Mouse (Mus musculus): ENCODE data around the gene Scly. TPM values are rescaled to one million over a fixed set of nuclear protein-coding genes. Genes with fewer than 3 reads are reported as not detected.
A peak's percentile ranks its signal among the peaks of the same experiment; 100 is the strongest.

Gene Scly
- total RNA-seq, 1 experiment from 2014 or later = 22.1 TPM

DNA sequence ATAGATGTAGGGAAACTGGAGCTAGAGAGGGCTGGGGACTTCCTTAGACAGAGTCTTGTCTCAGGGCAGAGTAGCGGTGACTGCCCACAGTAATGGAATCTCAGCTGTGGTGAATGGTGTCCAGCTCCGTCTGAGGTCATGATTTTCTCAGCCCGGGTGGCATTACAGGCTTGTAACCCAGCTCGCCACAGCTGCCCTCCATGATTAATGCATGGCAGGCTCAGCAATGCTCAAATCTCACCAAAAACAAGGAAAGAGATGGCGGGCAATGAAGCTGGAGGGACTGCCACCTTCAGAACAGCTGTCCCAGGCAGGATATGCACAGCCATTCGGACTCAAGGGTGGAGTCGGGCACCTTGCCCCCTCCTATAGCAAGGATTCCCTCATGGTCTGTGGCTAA is 39.2 kb downstream of the Scly start:
- ATAC-seq (replicated peaks in 1 of 2; ENCODE audit: insufficient read depth in 1 of 2, low FRiP score in 2 of 2, low TSS enrichment in 1 of 2, low read depth in 1 of 2, poor library complexity in 2 of 2, severe bottlenecking in 2 of 2) = no peak

DNA sequence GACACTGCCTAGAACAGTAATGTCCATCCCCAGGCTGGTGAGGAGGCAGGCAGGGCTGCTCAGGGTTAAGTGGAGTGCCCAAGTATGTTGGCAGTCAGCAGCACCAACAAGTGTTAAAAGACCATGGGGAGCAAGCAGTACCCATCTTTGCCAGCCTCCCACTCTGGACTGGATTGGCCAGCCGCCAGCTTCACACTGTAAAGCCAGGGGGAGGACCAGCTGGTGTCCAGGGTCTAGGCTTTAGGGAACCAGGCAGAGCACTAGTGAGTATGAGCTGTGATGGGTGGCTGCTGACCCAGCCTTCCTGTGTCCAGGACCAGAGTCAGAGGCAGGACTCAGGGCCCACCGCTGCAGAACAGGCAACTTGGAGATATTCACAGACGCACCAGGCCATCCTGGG is 45.9 kb downstream of the Scly start:
- ATAC-seq (replicated peaks in 1 of 2; ENCODE audit: insufficient read depth in 1 of 2, low FRiP score in 2 of 2, low TSS enrichment in 1 of 2, low read depth in 1 of 2, poor library complexity in 2 of 2, severe bottlenecking in 2 of 2) = no peak

DNA sequence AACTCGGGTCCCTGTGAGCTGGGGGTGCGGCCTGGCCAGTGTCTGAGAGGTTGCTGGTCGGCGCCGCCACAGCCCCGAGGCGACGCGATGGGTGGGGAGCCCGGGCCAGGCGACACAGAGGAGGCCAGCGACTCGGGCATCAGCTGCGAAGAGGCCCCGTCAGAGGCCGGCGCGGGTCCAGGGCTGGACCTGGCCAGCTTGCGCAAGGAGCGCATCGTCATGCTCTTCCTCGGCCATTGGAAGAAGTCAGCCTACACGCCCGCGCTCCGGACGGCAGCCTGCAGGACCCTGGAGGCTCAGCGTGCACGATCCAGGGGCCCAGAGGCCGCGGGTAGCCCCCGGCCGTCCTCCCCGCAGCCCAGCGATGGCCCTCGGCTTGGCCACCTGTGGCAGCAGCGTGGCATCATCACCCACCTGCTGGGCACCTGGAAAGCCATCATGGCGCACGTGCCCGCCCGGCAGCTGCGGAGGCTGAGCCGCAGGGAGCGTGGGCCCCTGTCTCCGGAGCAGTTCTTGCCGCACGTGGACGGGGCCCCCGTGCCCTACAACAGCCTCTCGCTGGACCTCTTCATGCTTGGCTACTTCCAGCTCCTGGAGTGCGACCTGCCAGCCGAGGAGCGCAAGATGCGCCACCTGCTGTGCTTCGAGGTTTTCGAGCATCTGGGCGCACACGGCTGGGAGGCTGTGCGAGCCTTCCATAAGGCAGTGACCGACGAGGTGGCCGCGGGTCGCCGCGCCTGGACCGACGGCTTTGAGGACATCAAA is 47.0 kb downstream of the Scly start:
- ATAC-seq (replicated peaks in 1 of 2; ENCODE audit: insufficient read depth in 1 of 2, low FRiP score in 2 of 2, low TSS enrichment in 1 of 2, low read depth in 1 of 2, poor library complexity in 2 of 2, severe bottlenecking in 2 of 2) = no peak

DNA sequence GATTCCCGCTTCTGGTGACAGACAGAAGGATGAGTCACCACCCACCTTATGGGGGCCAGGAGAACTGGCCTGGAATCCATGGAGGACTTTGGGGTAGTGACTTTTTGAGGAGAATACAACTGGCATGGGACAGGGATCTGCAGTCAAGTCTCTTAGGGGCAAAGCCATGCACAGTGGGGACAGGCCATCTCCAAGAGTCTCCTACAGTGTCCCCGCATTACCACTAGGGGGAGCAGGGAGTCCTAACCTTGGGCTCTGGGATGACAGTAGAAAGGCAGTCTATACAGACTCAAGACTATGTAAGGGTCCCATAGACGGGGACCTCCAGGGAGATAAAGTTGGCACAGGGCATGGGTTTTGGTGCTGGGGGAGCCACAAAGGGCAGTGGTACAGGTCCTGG is 48.8 kb downstream of the Scly start:
- ATAC-seq (replicated peaks in 1 of 2; ENCODE audit: insufficient read depth in 1 of 2, low FRiP score in 2 of 2, low TSS enrichment in 1 of 2, low read depth in 1 of 2, poor library complexity in 2 of 2, severe bottlenecking in 2 of 2) = peak; percentile 71 to 87

DNA sequence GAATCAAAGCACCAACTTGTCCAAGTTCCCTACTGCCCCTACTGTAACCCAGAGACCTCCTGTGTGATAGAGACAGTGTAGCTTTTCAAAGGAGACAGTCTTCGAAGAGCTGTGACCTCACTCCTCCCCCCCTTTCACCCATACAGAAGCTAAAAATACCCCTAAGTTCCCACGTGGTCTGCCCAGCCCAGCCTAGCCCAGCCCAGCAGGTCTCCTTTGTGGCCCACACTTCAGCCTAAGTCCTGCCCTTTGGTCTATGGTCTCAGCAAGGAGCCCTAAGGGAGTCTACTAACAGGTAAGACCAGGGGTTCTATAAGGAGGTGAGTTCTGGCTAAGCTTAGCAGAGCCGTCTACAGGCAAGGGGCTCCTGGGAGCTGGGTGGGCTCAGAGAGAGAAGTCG is 52.7 kb downstream of the Scly start, which contains the start of gene Klhl30:
Gene Klhl30 (plus strand): TSS at position 176 of the 400 bp plus-strand sequence.
- ATAC-seq (replicated peaks in 1 of 2; ENCODE audit: insufficient read depth in 1 of 2, low FRiP score in 2 of 2, low TSS enrichment in 1 of 2, low read depth in 1 of 2, poor library complexity in 2 of 2, severe bottlenecking in 2 of 2) = no peak

DNA sequence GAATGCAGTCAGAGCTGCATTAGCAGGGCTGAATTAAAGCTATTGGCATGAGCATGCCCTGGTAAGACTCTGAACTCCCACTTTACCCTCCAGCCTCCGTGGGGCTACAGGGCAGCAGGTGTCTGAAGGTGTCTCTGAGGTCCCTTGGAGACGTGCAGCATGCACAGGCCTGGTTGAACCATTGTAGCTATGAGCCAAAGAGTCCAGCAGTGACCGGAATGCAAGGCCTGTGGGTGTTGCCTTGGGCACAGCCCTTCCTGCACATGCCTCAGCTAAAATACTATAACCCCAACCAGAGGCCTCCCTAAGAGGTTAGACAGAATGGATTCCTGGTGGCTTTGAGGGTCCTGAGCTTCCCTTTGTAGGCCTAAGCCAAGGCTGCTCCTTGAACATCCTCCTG is 53.1 kb downstream of the Scly start:
- ATAC-seq (replicated peaks in 1 of 2; ENCODE audit: insufficient read depth in 1 of 2, low FRiP score in 2 of 2, low TSS enrichment in 1 of 2, low read depth in 1 of 2, poor library complexity in 2 of 2, severe bottlenecking in 2 of 2) = no peak

DNA sequence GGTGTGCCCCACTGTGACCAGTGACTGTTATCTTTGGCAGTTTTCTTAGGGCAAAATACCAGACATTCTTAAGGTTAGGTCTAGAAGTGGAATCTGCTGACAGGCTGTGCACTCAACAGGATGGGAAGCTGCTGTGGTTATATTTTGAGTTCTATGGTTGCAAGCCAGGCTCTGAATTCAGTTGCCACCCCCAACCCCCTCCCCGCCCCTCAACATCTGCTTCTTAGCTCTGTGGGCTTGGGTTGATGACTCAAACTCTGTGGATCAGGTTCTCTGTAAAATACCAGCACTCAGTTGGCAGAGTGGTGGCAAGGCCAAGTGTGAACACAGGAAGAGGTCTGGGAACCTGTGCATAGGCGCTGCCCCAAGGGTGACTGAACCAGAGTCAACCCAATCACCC is 54.1 kb downstream of the Scly start:
- no peak for ATAC-seq (replicated peaks in 1 of 2; ENCODE audit: insufficient read depth in 1 of 2, low FRiP score in 2 of 2, low TSS enrichment in 1 of 2, low read depth in 1 of 2, poor library complexity in 2 of 2, severe bottlenecking in 2 of 2)

DNA sequence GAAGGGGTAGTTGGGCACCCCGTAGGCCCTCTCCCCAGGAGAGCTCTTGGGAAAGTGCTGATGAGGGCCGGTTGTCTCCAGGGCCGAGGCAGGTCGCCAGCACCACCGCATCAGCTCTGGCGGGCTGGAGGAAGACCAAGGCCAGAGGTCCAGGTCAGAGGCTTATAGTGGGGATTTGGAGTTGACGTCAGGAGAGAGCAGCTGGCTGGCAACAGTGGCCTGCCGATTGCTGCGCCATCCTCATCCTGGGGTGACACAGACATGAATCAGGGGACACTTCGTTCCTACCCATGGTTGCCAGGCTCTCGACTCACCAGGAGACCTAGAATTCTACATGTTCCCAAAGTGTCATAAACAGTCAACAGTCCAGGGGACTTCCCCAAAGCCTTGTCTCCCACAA is 58.0 kb downstream of the Scly start:
- ATAC-seq (replicated peaks in 1 of 2; ENCODE audit: insufficient read depth in 1 of 2, low FRiP score in 2 of 2, low TSS enrichment in 1 of 2, low read depth in 1 of 2, poor library complexity in 2 of 2, severe bottlenecking in 2 of 2) = no peak

DNA sequence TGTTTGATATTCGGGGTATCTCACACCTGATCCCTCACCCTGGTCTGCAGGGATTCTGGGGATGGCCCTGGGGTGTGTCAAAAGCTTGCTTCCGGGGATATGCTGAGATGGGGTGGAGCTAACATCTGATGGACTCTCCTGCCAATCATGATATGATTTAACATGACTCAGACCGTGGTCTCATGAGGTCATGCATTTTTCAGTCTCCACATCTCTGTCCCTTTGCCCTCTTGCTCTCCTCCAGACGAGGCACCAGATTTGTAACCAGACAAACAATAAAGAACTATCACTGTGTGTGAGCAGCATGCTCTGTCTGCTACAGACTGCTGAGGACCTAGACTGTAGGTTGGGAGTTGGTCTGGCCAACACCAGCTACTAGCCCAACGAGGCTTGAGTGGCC is 64.0 kb downstream of the Scly start:
- no peak for ATAC-seq (replicated peaks in 1 of 2; ENCODE audit: insufficient read depth in 1 of 2, low FRiP score in 2 of 2, low TSS enrichment in 1 of 2, low read depth in 1 of 2, poor library complexity in 2 of 2, severe bottlenecking in 2 of 2)

DNA sequence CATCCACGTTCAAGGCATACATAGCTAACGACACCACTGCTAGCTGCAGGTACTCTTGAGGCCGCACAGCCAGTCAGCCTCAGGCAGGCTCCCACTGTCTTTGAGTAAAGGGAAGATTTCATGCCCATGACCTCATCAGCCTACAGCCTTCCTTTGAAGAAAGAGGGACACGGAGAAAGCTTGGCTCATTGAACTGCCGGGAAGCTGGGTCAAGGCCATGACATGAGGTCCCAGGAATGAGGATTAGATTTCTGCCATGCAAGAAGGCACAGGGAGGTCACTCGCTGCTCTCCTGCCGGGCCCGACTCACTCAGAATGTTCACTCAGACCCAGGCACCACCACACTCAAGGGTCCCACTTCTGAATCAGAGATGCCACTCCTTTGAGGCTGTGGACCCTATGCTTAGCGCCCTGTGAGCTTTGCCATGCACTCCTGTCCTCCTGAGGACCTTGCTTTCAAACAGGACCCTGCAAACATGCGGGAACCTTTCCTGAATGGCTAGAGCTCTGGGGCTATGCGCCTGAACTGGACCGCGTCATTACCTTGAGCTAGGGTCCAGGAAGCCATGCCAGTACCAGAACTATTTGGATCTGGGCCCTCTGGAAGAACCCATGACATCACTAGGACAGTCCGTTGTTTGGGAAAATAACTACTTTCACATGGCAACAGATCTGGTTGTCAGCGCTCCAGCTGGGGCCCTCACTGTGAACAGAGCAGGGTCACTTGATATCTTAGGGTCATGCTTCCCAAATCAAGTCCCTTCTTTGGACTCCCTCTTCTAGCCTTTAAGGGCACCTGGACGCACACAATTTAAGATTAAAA is 66.9 kb downstream of the Scly start:
- no peak for ATAC-seq (replicated peaks in 1 of 2; ENCODE audit: insufficient read depth in 1 of 2, low FRiP score in 2 of 2, low TSS enrichment in 1 of 2, low read depth in 1 of 2, poor library complexity in 2 of 2, severe bottlenecking in 2 of 2)

DNA sequence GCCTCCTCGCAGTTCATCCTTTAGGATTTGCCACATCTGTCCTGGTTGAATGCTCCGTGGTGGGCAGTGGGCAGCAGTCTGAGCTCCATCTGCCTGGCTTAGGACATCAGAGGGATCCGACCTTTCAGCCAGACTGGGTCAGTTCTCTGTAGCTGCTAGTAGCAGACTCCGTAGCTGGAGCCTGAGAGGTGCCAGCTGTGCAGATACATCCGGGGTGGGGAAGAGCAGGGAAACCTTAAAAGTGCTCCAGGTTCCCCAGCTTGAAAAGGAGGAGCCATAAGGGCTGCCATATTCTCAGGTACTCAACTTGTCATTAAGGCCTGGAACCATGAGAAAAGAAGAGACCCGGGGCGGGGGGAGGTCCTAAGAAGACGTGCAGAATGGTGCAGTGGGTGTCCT is 67.7 kb downstream of the Scly start:
- no peak for ATAC-seq (replicated peaks in 1 of 2; ENCODE audit: insufficient read depth in 1 of 2, low FRiP score in 2 of 2, low TSS enrichment in 1 of 2, low read depth in 1 of 2, poor library complexity in 2 of 2, severe bottlenecking in 2 of 2)

DNA sequence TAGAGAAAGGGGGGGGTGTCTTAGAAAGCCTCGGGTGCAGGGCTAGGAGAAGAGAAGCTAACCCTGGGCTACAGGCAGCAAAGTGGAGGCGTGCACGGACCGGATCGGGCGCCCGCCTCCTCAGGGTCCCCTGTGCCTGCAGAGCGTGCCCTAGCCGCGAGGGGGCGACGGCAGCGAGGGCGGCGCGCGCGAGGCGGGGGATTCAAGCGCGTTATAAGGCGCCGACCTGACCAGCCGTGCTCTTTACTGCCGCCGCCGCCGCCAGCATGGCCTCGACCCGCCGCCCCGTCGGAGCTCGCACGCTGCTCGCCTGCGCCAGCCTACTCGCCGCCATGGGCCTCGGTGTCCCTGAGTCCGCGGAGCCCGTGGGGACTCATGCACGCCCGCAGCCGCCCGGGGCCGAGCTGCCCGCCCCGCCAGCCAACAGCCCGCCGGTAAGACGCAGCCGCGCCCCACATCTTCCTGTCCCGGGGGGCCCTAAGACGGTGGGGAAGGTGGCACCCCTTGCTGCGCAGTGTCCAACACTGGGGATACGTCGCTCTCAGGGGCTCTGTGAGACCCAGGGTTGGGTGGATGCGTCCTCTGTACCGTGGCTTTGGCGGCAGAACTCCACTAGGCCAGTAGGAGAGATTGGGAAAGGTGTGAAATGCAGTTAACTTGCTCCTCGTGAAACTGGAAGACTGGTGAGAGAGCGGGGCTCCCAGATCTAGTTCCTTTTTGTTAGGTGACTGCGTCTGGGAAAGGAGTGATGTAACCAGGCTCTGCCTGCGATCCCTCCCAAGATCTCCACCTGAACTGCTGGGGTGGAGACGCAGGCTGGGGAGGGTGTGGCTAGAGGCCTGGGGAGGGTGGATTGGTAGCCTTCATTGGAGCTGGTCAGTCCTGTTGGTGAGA is 68.3 kb downstream of the Scly start, which contains the start of gene Erfe:
Gene Erfe (plus strand): TSS at position 216 of the 894 bp plus-strand sequence.
- ATAC-seq (replicated peaks in 1 of 2; ENCODE audit: insufficient read depth in 1 of 2, low FRiP score in 2 of 2, low TSS enrichment in 1 of 2, low read depth in 1 of 2, poor library complexity in 2 of 2, severe bottlenecking in 2 of 2) = peak; percentile 63 to 76

DNA sequence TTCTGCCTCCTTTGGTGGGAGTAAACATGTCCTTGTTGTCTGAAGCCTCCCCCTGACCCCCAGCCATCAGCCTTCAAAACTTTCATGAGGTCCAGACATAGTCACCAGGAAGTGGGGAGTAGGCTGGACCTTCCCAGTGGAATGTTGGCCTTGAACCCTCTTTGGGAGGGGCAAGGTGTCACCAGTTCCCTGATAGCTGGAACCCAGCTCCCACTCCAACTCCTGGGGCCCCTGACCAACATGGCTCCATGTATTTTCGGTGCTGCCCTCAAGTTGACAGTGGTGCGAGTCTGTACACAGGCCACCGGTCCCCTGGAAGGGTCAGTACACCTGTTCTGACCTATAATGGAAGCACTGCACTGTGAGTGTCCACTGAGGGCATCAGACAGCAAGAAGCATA is 69.2 kb downstream of the Scly start:
- no peak for ATAC-seq (replicated peaks in 1 of 2; ENCODE audit: insufficient read depth in 1 of 2, low FRiP score in 2 of 2, low TSS enrichment in 1 of 2, low read depth in 1 of 2, poor library complexity in 2 of 2, severe bottlenecking in 2 of 2)

DNA sequence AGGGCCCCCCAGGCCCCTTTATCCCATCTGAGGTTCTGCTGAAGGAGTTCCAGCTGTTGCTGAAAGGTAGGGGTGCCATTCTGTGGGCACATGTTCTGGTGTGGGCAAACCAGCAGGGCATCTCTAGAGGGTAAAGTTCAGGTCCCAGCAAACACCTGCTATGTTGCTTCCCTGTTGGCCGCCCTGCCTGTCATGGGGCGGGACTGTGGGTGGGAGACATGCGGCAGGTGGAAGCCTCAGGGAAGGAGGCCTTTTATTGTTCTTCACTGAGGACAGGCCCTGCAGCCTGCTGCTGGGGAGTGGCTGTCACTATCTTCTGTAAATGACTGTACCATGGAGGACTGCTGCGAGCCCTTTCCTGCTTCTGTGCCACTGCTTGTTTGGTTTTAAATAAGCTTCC is 71.3 kb downstream of the Scly start:
- ATAC-seq (replicated peaks in 1 of 2; ENCODE audit: insufficient read depth in 1 of 2, low FRiP score in 2 of 2, low TSS enrichment in 1 of 2, low read depth in 1 of 2, poor library complexity in 2 of 2, severe bottlenecking in 2 of 2) = no peak

DNA sequence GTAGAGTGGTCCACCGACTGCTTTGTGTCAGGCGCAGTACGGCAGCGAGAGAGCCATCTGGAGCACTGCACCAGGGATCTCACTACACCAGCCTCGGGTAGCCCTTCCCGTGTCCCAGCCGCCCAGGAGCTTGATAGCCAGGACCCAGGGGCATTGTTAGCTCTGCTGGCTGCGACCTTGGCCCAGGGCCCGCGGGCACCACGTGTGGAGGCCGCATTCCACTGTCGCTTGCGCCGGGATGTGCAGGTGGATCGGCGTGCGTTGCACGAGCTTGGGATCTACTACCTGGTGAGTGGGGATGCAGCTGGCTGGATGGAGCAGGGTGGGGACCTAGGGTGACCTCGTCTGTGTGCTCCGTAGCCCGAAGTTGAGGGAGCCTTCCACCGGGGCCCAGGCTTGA is 71.9 kb downstream of the Scly start:
- ATAC-seq (replicated peaks in 1 of 2; ENCODE audit: insufficient read depth in 1 of 2, low FRiP score in 2 of 2, low TSS enrichment in 1 of 2, low read depth in 1 of 2, poor library complexity in 2 of 2, severe bottlenecking in 2 of 2) = no peak

All from hematopoietic stem cell, adult 5-6 weeks (primary cell).